Mouse (Mus musculus) heart, embryonic 16.5 days (tissue): Measurements from ENCODE around the gene Gsdma3. TPM values are rescaled to one million over a fixed set of nuclear protein-coding genes. Genes with fewer than 3 reads are reported as not detected.

ENCODE experiments used
- ATAC-seq: fragments of 200-750 bp; cut with Nextera tagmentation; replicated peaks from 2 replicates; pipeline ENCODE4 v1.8.0; 2017; ENCODE audit warnings: moderate number of reproducible peaks; ENCODE audit not compliant: insufficient read depth, low FRiP score; ENCODE audit errors: extremely low read depth
- H3K27ac ChIP-seq: fragments of 300-500 bp; sonication (generic); 2 replicates; pipeline ENCODE4 v1.5.1; 2014; ENCODE audit warnings: mild to moderate bottlenecking, low read length, control low read depth, moderate library complexity
- H3K27me3 ChIP-seq: fragments of 300-500 bp; sonication (generic); 2 replicates; pipeline ENCODE4 v1.6.1; 2014; ENCODE audit warnings: low read length, mixed read lengths; ENCODE audit not compliant: control insufficient read depth, insufficient read depth
- H3K36me3 ChIP-seq: fragments of 300-500 bp; sonication (generic); 2 replicates; pipeline ENCODE4 v1.6.1; 2014; ENCODE audit not compliant: control insufficient read depth, insufficient read depth
- H3K4me1 ChIP-seq: fragments of 300-500 bp; sonication (generic); 2 replicates; pipeline ENCODE4 v1.6.1; 2014; ENCODE audit warnings: low read length, mixed read lengths; ENCODE audit not compliant: control insufficient read depth, insufficient read depth
- H3K4me2 ChIP-seq: fragments of 300-500 bp; sonication (generic); 2 replicates; pipeline ENCODE4 v1.6.1; 2014; ENCODE audit warnings: low read depth, mild to moderate bottlenecking, control low read depth, low read length
- H3K4me3 ChIP-seq: fragments of 300-500 bp; sonication (generic); 2 replicates; pipeline ENCODE4 v1.5.1; 2014; ENCODE audit warnings: mild to moderate bottlenecking, control low read depth, low read length
- H3K9ac ChIP-seq: fragments of 300-500 bp; sonication (generic); 2 replicates; pipeline ENCODE4 v1.6.1; 2014; ENCODE audit warnings: low read length, control low read depth
- H3K9me3 ChIP-seq: fragments of 300-500 bp; sonication (generic); replicated peaks from 2 replicates; pipeline ENCODE4 v1.6.1; 2016; ENCODE audit warnings: low read length; ENCODE audit not compliant: control insufficient read depth
- WGBS: fragments of 180-500 bp; shearing (Covaris S2); extraction: QIAGEN DNeasy Blood & Tissue Kit; methylation state at CpG from one replicate; pipeline ENCODE4 v1.1.7; 2014; 5-methylcytosine and 5-hydroxymethylcytosine counted together
- polyA plus RNA-seq: library from polyadenylated mRNA; unstranded; fragments of >200 nt; fragmentation: Nextera tagmentation; extraction: Ambion mirVana; gene quantifications from 2 replicates; pipeline ENCODE4 v1.2.1, GENCODE M21; 2015

The Gsdma3 gene
- polyA plus RNA-seq, 1 experiment from 2014 or later, result 0.09 TPM

DNA sequence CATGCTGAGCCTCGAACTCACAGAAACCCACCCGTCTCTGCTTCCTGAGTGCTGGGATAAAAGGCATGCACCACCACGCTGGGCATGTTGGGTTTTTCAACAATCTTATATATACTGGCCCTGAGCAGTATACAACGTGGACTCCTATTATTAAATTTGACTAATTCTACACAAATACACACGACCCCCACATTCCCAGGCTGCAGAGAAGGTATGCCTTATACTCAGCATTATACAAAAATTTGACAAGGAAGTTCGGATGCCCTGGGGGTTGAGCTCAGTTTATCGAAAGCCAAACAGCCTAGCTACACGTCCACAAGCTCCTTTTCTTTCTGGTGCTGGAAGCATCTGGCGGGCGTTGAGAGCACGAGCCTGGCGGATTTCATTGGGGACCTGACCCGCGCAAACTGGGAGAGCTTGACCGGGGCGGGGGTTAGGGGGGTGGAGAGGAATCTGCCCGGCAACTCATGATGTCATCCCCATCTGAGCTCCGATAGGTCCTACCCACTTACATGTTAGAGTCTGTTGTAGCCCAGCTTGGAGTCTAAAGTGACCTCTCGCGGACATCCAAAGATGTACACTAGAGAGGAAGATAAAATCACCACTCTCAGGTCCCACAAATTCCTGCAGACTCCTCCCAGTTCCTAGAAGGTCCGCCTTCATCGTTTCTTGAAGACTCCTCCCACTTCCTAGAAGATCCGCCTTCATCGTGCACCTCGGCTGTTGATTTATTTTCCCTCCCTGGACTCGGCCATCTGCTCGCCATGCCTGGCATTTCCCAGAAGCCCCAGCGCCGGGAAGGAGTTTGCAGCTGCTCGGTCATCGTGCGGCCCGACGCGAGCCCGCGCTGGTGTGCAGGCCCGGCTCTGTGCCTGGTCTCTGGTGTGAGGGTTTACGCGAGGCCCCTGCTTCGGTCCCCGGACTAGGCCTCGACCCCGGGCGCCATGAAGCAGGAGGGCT, 55.9 kb downstream of the Gsdma3 start, which contains the start of gene Psmd3:
Psmd3 (plus strand) TSS at position 769 of the 960 bp plus-strand sequence.
- peak; percentile 95 for ATAC-seq
- peak within 1 kb of the TSS; percentile 100 for H3K9ac ChIP-seq
- H3K27ac ChIP-seq, result peak within 1 kb of the TSS; percentile 85
- peak within 1 kb of the TSS; percentile 93 for H3K4me2 ChIP-seq
- H3K4me3 ChIP-seq, result peak within 1 kb of the TSS; percentile 100
- H3K36me3 ChIP-seq, result peaks cover 18% of the 10 kb centered on the region
- WGBS, result 5% methylated on average over 45 of the region's 45 CpGs
- H3K4me1 ChIP-seq, result peaks cover 9% of the 10 kb centered on the region
- H3K27me3 ChIP-seq, result no peaks in the 10 kb centered on the region
- H3K9me3 ChIP-seq, result no peaks in the 10 kb centered on the region

DNA sequence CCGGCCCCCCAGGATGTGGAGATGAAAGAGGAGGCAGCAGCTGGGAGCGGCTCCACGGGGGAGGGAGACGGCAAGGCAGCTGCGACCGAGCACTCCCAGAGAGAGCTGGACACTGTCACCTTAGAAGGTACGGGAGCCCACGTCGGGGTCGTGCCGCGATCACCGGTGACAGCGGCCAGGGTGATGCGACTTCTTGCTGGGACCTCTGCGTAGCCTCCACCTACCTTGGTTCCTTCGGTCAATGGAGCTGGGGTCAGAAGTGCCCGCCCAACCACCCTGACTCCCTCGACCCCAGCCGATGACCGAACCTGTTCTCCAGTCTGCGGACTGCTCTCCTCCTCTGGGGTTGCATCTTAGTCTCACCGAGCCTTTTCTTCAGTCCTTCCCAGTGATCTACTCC, 56.7 kb downstream of the Gsdma3 start:
- H3K36me3 ChIP-seq, result peaks cover 26% of the 10 kb centered on the region
- H3K4me2 ChIP-seq, result peak overlapping the region; percentile 93
- peak overlapping the region; percentile 100 for H3K4me3 ChIP-seq
- no peaks in the 10 kb centered on the region for H3K9me3 ChIP-seq
- WGBS, result under 1% methylated on average over 23 of the region's 23 CpGs
- H3K27ac ChIP-seq, result peak overlapping the region; percentile 85
- ATAC-seq, result no peak; the same call in 1 of the 2 replicates
- H3K27me3 ChIP-seq, result no peaks in the 10 kb centered on the region
- H3K9ac ChIP-seq, result peak overlapping the region; percentile 100
- H3K4me1 ChIP-seq, result peaks cover 9% of the 10 kb centered on the region

DNA sequence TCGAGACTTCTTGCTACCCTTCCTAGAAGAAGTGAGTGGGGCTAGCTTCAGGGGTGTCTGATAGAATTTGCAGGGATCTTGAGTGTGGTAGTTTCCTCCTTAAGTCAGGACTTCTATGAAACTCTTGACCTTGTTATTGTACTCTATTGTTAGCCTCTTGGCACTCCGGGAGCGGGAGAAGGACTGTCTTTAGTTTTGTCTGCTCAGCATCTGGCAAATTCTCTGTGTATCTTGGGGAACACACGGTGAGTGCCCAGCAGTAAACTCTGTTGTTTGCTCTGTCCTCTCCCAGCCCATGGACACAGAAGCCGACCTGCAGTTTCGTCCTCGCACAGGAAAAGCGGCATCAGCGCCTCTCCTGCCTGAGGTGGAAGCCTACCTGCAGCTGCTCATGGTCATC, 59.5 kb downstream of the Gsdma3 start:
- peaks cover 43% of the 10 kb centered on the region for H3K36me3 ChIP-seq
- H3K27me3 ChIP-seq, result no peaks in the 10 kb centered on the region
- no peak overlapping the region for H3K4me2 ChIP-seq
- H3K4me1 ChIP-seq, result peaks cover 9% of the 10 kb centered on the region
- H3K9me3 ChIP-seq, result no peaks in the 10 kb centered on the region
- WGBS, result 91% methylated on average over 9 of the region's 9 CpGs
- no peak for ATAC-seq
- no peak overlapping the region for H3K27ac ChIP-seq
- H3K9ac ChIP-seq, result no peak overlapping the region
- H3K4me3 ChIP-seq, result no peak overlapping the region

DNA sequence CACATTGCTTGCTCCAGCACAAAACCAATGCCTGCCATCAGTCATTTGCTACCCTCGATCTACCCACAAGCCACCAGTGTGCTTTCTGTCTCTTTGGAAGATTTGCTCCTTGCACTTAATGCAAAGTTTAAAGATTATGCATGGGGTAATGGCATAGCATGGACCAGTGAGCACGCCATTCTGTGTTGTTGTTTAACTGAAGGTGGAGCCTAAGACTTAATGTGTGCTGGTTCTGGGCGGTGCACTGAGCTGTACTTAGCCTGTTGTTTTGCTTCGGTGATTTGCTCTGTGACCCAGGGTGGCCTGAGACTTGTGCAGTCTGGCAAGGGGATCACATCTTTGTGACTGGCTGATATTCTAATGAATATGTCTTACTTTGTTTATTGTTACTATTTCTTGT, 60.8 kb downstream of the Gsdma3 start:
- Histone ChIP-seq H3K27ac (no peak overlapping the region), H3K4me3 (no peak overlapping the region), H3K27me3 (no peaks in the 10 kb centered on the region), H3K9ac (no peak overlapping the region), H3K4me2 (no peak overlapping the region), H3K9me3 (no peaks in the 10 kb centered on the region), H3K36me3 (peaks cover 56% of the 10 kb centered on the region), H3K4me1 (peaks cover 6% of the 10 kb centered on the region)
- ATAC-seq, result no peak
- 89% methylated on average over 4 of the region's 4 CpGs for WGBS

Other genes starting within 250 kb of the Gsdma3 start
- gene Tcap, start 242.5 kb upstream of the Gsdma3 start, polyA plus RNA-seq, result 175 TPM in 2 replicates
- gene Pnmt, start 239.9 kb upstream of the Gsdma3 start, polyA plus RNA-seq, result 0.37 and 0.39 TPM in 2 replicates
- gene Pgap3, start 225.9 kb upstream of the Gsdma3 start, polyA plus RNA-seq, result 18.0 and 19.0 TPM in 2 replicates
- gene Erbb2, start 213.9 kb upstream of the Gsdma3 start, polyA plus RNA-seq, result 34.1 and 41.9 TPM in 2 replicates
- gene Mien1, start 187.4 kb upstream of the Gsdma3 start, polyA plus RNA-seq, result 100 and 115 TPM in 2 replicates
- 1.9 and 4.3 TPM in 2 replicates for gene Grb7, start 180.0 kb upstream of the Gsdma3 start, polyA plus RNA-seq
- gene Ikzf3, start 80.3 kb upstream of the Gsdma3 start, polyA plus RNA-seq, result 1.0 and 4.0 TPM in 2 replicates
- gene Zpbp2, start 75.3 kb upstream of the Gsdma3 start, polyA plus RNA-seq, result 0.42 and 0.62 TPM in 2 replicates
- gene Ormdl3, start 39.0 kb upstream of the Gsdma3 start, polyA plus RNA-seq, result 65.1 and 66.7 TPM in 2 replicates
- gene Lrrc3c, start 28.1 kb upstream of the Gsdma3 start, polyA plus RNA-seq, result not detected in 2 replicates
- gene Gm12355, start 699 bp upstream of the Gsdma3 start, polyA plus RNA-seq, result 0.30 and 2.9 TPM in 2 replicates
- gene Gsdma2, start 20.4 kb downstream of the Gsdma3 start, polyA plus RNA-seq, result 0.18 TPM in 1 of 2 replicates, not detected in the other
- gene Gsdma, start 38.0 kb downstream of the Gsdma3 start, polyA plus RNA-seq, result not detected in 2 replicates
- gene Psmd3, start 56.2 kb downstream of the Gsdma3 start, polyA plus RNA-seq, result 166 and 169 TPM in 2 replicates
- gene Csf3, start 74.9 kb downstream of the Gsdma3 start, polyA plus RNA-seq, result not detected in 2 replicates
- gene Med24, start 103.1 kb downstream of the Gsdma3 start, polyA plus RNA-seq, result 36.8 and 40.3 TPM in 2 replicates
- gene Thra, start 114.3 kb downstream of the Gsdma3 start, polyA plus RNA-seq, result 37.5 and 40.2 TPM in 2 replicates
- 7.0 and 8.2 TPM in 2 replicates for gene Nr1d1, start 149.0 kb downstream of the Gsdma3 start, polyA plus RNA-seq
- 15.2 and 15.5 TPM in 2 replicates for gene Msl1, start 169.2 kb downstream of the Gsdma3 start, polyA plus RNA-seq
- gene Casc3, start 178.5 kb downstream of the Gsdma3 start, polyA plus RNA-seq, result 23.4 and 24.0 TPM in 2 replicates
- 1.0 and 1.1 TPM in 2 replicates for gene Rapgefl1, start 210.4 kb downstream of the Gsdma3 start, polyA plus RNA-seq
- gene Wipf2, start 237.3 kb downstream of the Gsdma3 start, polyA plus RNA-seq, result 3.1 and 3.4 TPM in 2 replicates